Mouse (Mus musculus) spleen, postnatal 0 days (tissue): ENCODE data around the gene G2e3. TPM values are rescaled to one million over a fixed set of nuclear protein-coding genes. Genes with fewer than 3 reads are reported as not detected.

Source experiments
- polyA plus RNA-seq: library from polyadenylated mRNA; unstranded; fragments of >200 nt; fragmentation: Nextera tagmentation; extraction: Ambion mirVana; gene quantifications from 2 replicates; pipeline ENCODE4 v1.2.1, GENCODE M21; 2015

G2e3 gene
- 17.6 and 18.5 TPM in 2 replicates for polyA plus RNA-seq

GRCm38 (mm10) chr12:51347988-51348697 lies at the start of gene G2e3:
Gene G2e3, plus strand, starts transcription at chr12:51348061.

DNA sequence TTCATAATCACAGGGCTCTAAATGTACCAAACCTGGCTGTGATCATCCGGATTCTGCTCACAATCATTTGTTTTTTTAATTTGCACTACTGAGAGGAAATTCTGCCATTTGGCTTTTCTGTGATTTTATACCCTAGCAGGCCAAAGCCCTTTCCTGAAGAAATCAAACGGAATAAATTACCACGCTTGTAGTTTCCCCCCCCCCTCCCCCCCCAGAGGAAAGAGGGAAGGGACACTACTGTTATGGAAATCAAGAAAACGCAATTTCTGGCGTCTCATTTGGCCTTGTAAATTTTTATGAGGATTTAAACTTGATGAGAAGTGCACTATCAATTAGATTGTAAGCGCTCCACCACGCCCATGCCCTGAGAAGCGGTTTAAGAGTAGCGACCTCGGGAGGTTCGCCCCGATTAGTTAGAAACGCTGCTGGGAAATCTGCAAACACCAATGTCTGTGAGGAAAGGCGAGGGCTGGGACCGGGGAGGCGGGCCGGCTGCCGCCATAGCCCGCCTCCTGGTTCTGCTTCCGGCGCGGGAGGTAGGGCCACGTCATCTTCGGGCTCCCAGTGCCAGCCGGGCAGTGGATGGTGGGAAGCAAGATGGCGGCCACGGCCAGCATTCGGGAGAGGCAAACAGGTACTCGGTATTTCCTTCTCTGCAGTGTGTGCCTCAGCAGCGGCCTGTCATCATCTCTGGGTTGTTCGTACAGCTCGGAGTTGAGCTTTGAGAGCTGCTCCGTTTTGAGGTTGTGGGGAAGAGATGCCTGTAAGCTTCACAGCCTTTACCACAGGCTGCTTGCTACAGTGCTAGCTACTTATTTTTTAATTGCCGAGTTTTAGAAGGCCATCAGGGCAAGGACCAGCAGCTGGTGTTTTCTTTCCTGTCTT lies 29.4 kb downstream of the G2e3 start, which contains the start of gene Scfd1:
Gene Scfd1 (plus strand): TSS at position 508 of the 885 bp plus-strand sequence.

Other genes with a start within 250 kb of the G2e3 start
- gene Scfd1, start 29.4 kb downstream of the G2e3 start, polyA plus RNA-seq = 37.0 and 41.2 TPM in 2 replicates
- 125 and 182 TPM in 2 replicates for gene Coch, start 245.3 kb downstream of the G2e3 start, polyA plus RNA-seq